Mouse (Mus musculus) frontal cortex, postnatal 14 days (tissue): ENCODE measurements at regions not wholly inside any gene's neighbourhood (a gene's known extent, or its start where the extent isn't known, plus 50 kb on each side); places are given as distances from the start of the nearest gene placed in this dataset.

ENCODE experiments used
- DNase-seq, 2 experiments: peaks; one replicate each; pipeline ENCODE4 v3.0.0; 2022; ENCODE audit warnings: low spot score in 2 of 2

- no peak for DNase-seq
Observed at GRCm38 (mm10) chr11:112219046-112219720, 562.8 kb upstream of the Sox9 start.

GRCm38 (mm10) chr11:112234492-112235116, 547.4 kb upstream of the Sox9 start:
- no peak for DNase-seq

- no peak for DNase-seq
Observed at GRCm38 (mm10) chr11:112238960-112239884, 542.8 kb upstream of the Sox9 start.

- DNase-seq, result no peak
Observed at GRCm38 (mm10) chr11:112252548-112252947, 529.5 kb upstream of the Sox9 start.

DNA sequence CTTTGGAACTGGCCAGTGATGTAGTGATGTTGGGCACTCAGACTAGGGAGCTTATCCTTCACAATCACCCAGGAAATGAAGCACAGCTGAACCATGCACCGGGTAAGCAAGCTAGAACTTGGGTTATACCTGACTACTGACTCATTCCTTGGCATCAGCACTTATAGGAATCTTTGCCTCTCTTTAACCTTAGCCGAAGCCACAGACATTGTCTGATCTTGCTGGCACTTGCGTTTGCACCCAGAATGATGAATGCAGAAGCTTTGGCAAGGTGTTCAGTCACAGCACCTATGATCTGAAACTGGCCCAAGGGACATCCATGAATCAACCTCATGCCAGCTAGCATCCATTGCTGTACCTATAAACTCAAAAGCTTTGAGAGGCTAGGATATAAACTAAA, 529.0 kb upstream of the Sox9 start:
- DNase-seq, result no peak

- DNase-seq, result no peak
Observed at GRCm38 (mm10) chr11:112256326-112256725, 525.7 kb upstream of the Sox9 start.

GRCm38 (mm10) chr11:112264077-112264476, 517.9 kb upstream of the Sox9 start:
- no peak for DNase-seq

DNA sequence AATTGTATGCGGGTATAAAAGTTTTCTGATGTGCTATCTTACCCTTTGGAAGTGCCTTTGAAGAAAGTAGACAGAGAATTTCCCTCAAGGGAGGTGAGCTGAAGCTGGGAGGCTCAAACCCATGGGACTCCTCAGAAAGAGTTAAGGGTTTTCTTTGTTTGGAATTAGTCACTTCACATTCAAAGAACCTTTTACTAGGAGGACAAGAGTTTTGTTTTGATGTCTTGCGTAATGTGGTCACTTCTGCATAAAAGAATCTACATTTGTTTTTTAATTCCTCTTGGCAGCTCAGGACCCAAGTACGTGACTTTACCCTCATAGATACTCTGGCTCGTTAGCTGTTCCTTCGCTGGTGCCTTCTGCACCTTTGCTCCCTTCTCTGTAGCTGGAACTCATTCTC, 511.1 kb upstream of the Sox9 start:
- no peak for DNase-seq

DNA sequence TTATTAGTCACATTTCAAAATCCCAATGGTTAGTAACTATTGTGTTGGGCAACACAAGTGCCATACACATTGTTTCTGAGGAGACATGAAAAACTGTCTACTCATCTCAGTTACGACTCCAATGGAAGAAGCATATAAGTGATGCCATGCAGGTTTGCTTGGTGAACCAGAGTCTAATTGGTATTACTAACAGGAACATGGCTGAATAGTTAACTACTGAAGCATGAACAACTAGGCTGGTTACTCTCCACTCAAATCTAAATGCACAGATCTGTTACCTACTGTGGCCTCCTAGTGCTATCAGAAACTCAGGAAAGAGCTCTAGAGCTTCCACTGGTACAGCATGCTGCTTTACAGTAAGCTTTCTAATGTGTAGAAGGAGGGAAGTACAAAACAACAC, 503.5 kb upstream of the Sox9 start:
- DNase-seq, result no peak

DNA sequence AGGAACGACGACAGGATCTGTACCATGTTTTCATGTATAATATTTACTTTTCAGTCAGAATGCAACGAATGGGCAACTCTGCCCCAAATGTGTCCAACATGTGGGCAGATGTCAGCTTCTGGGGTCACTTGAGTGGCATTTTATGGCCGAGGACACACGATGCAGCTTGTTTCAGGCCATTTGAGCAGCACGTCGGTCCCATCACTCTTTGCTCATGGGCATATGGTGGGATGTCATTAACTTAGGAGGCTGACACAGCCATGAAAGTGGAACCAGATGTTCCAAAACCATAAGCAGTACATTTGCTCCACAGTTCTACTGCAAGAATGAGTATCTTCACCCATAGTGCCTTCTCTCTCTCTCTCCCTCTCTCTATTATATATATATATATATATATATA, 499.1 kb upstream of the Sox9 start:
- DNase-seq, result no peak

DNA sequence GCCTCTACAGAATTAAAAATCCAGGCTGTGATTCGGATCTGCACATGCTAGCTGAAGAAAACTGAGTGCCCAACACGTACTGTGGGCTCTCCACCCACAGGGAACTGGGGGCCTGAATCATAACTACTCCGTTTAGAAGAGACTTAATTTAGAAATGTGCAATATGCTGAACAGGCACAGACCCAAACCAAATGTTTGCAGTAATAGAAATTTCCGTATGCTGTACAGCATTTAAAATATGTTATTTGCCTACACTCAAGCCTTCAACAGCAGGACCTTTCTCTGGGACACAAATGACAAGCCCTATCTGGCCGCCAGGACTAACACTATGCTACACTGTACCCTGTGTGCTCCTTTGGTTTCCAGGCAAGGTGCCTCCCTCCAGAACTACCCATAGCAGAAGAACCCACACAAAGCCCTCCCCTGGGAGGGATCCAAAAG, 483.1 kb upstream of the Sox9 start:
- peak; percentile 21 to 25 for DNase-seq

DNA sequence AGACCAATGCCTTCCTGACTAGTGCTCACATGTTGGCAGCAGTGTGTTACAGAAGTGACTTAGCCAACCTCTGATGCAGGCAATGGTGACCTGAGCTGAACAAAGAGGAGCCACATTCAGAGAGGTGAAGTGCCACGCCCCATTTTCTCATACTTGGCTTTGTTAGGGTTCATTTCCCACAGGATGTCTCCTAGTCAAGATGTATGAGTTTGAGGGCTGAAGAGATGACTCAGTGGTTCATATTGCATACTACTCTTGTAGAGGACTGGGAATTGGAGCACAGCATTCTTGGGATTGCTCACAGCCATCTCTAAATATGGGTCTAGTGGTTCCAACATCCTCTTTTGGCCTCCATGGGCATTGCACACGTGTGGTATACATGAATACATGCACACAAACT, 478.9 kb upstream of the Sox9 start:
- DNase-seq, result no peak

- no peak for DNase-seq
Observed at GRCm38 (mm10) chr11:112325850-112326249, 456.2 kb upstream of the Sox9 start.

- no peak for DNase-seq
Observed at GRCm38 (mm10) chr11:112327606-112328005, 454.4 kb upstream of the Sox9 start.

DNA sequence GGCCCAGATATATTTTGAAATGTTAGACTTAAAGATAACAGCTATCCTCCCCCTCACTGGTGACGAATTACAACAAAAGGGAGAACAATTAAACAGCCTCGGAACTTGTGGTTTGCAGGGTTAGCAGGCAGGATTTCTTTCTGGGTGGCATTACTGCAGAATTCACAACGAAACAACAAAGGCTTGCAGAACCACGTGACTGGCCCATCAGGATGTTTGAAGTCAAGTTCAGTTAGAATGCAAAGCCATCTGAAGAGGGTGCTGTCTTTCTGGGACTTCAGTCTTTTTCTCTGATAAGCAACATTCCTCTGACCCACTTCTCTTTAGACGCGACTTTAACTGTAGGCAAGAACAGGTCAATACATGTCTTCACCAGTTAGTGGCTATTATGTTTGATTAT, 436.9 kb upstream of the Sox9 start:
- DNase-seq, result no peak

- DNase-seq, result no peak
Observed at GRCm38 (mm10) chr11:112345586-112345985, 436.4 kb upstream of the Sox9 start.

DNA sequence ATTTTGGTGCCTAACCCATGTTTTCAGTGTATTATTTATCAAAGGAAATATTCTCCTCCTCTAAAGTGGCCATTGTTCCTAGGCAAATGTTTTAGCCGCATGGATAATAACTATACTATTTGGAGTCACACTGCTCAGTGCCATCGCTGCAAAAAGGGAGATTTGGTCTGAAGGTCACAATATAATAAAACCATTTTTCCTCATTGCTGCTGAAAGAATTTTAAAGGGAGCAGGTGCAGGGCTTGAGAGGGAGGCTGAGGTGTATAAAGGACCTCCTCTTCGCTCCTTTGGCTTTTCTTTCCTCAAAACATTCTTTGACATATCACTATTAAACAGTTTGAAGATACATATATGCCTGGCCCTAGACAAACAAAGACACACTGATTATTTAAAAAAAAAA, 435.9 kb upstream of the Sox9 start:
- DNase-seq, result no peak

DNA sequence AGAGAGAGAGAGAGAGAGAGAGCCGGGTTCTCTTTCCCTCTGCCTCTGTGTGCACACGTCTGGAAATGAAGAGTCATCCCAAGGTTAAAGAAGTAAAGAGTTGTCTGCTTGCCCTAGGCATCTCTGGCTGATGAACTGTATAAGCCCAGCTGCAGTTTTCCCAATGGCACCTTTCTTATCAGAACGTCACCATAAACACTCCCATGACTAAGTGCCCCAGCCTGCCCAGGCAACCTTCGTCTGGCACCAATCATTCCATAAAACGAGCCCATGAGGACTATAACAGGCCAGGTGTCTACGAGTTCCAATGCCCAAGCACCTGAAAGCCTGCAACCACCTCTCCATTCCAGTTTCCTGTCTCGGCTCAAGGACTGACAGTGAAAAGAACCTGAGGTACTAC, 435.5 kb upstream of the Sox9 start:
- DNase-seq, result no peak

DNA sequence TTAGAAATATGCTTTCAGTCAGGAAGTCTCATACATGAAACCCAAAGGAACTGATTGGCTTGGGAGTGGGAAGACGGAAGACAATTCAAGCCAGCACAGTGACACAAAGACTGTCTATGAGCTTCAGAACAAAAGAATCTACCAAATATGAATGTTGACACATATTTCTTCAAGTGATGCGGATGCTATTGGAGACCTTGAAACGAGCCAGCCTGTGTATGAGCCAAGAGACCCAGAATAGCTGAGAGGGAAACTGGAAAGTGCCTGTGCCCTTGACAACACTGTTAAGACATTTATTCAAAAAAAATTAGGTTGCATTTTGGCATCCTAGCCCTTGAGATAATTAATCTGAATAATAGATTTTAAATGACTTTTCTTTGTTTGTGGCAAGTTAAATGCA, 426.7 kb upstream of the Sox9 start:
- no peak for DNase-seq

GRCm38 (mm10) chr11:112366715-112367114, 415.3 kb upstream of the Sox9 start:
- no peak for DNase-seq

DNA sequence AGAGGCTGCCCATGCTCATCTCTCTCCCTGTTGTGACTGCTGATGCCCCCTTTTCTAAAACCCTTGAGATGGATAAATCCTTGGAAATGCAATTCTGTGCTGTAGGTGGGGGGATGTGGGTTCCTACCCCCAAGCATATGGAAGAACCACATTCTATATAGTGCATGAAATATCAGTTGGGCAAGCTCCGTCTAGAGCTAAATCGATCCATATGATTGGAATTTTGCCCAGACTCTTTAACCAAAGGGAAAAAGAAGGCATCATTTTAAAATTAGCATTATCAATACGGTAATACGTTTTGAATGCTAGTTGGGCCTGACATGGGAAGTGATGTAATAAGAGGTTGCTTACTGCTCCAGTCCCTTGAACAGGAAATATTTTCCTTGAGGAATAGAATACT, 411.1 kb upstream of the Sox9 start:
- DNase-seq, result no peak

GRCm38 (mm10) chr11:112400069-112400468, 382.0 kb upstream of the Sox9 start:
- no peak for DNase-seq

GRCm38 (mm10) chr11:112407681-112408080, 374.3 kb upstream of the Sox9 start:
- DNase-seq, result no peak
